Mouse (Mus musculus) kidney, embryonic 16.5 days (tissue): Measurements from ENCODE around the gene Flvcr2. TPM values are rescaled to one million over a fixed set of nuclear protein-coding genes. Genes with fewer than 3 reads are reported as not detected.
A peak's percentile ranks its signal among the peaks of the same experiment; 100 is the strongest.

Experiments
- ATAC-seq: fragments of 200-750 bp; cut with Nextera tagmentation; 2 replicates; pipeline ENCODE4 v1.8.0; 2017; ENCODE audit warnings: moderate TSS enrichment; ENCODE audit not compliant: low FRiP score, low TSS enrichment
- H3K27ac ChIP-seq: fragments of 300-500 bp; sonication (generic); 2 replicates; pipeline ENCODE4 v1.5.1; 2014; ENCODE audit warnings: low read length
- H3K27me3 ChIP-seq: fragments of 300-500 bp; sonication (generic); 2 replicates; pipeline ENCODE4 v1.6.1; 2014; ENCODE audit warnings: low read length, control low read depth, mixed read lengths; ENCODE audit not compliant: insufficient read depth
- H3K36me3 ChIP-seq: fragments of 300-500 bp; sonication (generic); 2 replicates; pipeline ENCODE4 v1.6.1; 2014; ENCODE audit warnings: low read length, control low read depth, mixed read lengths; ENCODE audit not compliant: insufficient read depth
- H3K4me1 ChIP-seq: fragments of 300-500 bp; sonication (generic); 2 replicates; pipeline ENCODE4 v1.6.1; 2014; ENCODE audit warnings: low read length, control low read depth, mixed read lengths; ENCODE audit not compliant: insufficient read depth
- H3K4me2 ChIP-seq: fragments of 300-500 bp; sonication (generic); replicated peaks from 2 replicates; pipeline ENCODE4 v1.6.1; 2014; ENCODE audit warnings: low read depth, low read length
- H3K4me3 ChIP-seq: fragments of 300-500 bp; sonication (generic); 2 replicates; pipeline ENCODE4 v1.5.1; 2014; ENCODE audit warnings: mild to moderate bottlenecking, low read length
- H3K9ac ChIP-seq: fragments of 300-500 bp; sonication (generic); replicated peaks from 2 replicates; pipeline ENCODE4 v1.6.1; 2014; ENCODE audit warnings: low read length
- H3K9me3 ChIP-seq: fragments of 300-500 bp; sonication (generic); 2 replicates; pipeline ENCODE4 v1.6.1; 2016; ENCODE audit warnings: low read length, control low read depth
- WGBS: fragments of 180-500 bp; shearing (Covaris S2); extraction: QIAGEN DNeasy Blood & Tissue Kit; methylation state at CpG from one replicate; pipeline ENCODE4 v1.1.7; 2014; 5-methylcytosine and 5-hydroxymethylcytosine counted together
- polyA plus RNA-seq: library from polyadenylated mRNA; unstranded; fragments of >200 nt; fragmentation: Nextera tagmentation; extraction: Ambion mirVana; gene quantifications from 2 replicates; pipeline ENCODE4 v1.2.1, GENCODE M21; 2015

Flvcr2 gene
- polyA plus RNA-seq, 1 experiment from 2014 or later: 7.1 TPM

- Histone ChIP-seq H3K27ac (no peak overlapping the region), H3K9ac (no peak overlapping the region), H3K4me3 (no peak overlapping the region), H3K4me1 (0 out of 2 replicates have a peak, but pooled peaks cover under 1% of the 10 kb centered on the region), H3K36me3 (no peaks in the 10 kb centered on the region), H3K27me3 (no peaks in the 10 kb centered on the region), H3K9me3 (no peaks in the 10 kb centered on the region), H3K4me2 (no peak overlapping the region)
- no peak for ATAC-seq
- 94% methylated on average over 5 of the region's 5 CpGs for WGBS
Observed at GRCm38 (mm10) chr12:85779707-85780106, 33.4 kb downstream of the Flvcr2 start.

DNA sequence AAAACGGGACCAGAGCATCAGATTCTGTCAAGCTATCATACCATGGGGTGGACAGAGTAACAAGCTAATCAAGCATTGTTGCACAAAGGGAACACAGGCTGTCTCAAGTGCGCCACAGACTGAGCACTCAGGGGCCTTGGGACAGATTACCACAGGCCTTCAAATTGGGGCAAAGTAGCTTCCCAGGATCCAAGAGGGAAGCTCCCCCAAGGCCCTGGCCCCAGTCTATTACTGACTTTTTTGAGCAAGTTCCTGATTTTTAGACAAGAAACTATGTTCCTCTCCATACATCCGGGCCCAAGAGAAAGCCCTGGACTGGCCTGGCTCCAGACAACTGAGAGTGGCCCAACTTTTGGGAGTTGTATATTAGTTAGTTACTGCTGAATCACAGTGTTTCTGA lies 35.3 kb downstream of the Flvcr2 start:
- Histone ChIP-seq H3K4me3 (no peak overlapping the region), H3K36me3 (no peaks in the 10 kb centered on the region), H3K9ac (no peak overlapping the region), H3K27ac (no peak overlapping the region), H3K4me2 (no peak overlapping the region), H3K27me3 (no peaks in the 10 kb centered on the region), H3K4me1 (peaks cover 9% of the 10 kb centered on the region; the same call in 1 of the 2 replicates), H3K9me3 (no peaks in the 10 kb centered on the region)
- ATAC-seq: no peak
- WGBS: 91% methylated on average over 3 of the region's 3 CpGs

DNA sequence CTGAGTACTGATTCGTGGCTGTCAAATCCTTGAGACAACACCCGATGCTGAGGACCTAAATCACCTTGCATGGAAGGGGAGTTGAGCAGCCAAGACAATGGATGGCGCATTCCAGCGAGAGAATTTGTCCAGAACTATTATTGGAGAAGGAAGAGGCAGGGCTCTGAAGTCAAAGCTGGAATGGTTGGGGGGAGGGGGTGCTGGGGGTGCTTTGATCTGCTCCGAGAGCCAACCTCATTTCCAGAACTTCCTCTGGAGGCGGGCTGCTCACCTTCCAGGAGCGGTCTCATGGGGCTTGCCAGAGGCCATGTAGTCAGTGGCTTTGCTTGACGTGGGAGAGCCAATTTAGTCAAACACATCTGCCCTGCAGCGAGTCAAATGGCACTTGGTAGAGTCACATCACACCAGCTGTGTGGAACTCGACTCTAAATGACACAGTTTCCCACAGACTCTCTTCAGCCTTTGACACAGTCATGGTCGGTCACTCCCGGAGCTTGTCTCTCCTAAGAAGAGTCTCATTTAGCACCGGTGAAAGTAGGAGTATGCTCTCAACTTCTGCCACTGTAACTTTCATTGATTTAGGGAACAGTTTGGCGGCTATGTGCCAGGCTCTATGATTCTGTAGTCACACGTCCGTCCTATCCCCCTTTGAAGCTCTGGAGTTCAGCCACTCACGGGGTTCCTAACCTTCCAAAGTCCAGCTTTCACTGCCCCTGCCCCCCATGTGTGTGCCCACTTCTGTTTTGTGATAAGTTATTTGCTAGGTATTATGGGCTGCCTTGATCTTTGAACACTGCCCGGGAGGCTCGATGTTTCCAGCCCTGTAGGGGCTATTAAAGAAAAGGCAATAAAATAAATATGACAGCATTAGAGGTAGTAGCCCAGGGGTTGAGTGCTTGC lies 38.8 kb downstream of the Flvcr2 start:
- no peak overlapping the region for H3K4me3 ChIP-seq
- H3K27me3 ChIP-seq: no peaks in the 10 kb centered on the region
- 17% methylated on average over 19 of the region's 19 CpGs for WGBS
- H3K36me3 ChIP-seq: no peaks in the 10 kb centered on the region
- ATAC-seq: peak; percentile 73
- peaks cover 9% of the 10 kb centered on the region; the same call in 1 of the 2 replicates for H3K4me1 ChIP-seq
- no peak overlapping the region for H3K9ac ChIP-seq
- H3K4me2 ChIP-seq: no peak overlapping the region
- no peak overlapping the region for H3K27ac ChIP-seq
- H3K9me3 ChIP-seq: no peaks in the 10 kb centered on the region

DNA sequence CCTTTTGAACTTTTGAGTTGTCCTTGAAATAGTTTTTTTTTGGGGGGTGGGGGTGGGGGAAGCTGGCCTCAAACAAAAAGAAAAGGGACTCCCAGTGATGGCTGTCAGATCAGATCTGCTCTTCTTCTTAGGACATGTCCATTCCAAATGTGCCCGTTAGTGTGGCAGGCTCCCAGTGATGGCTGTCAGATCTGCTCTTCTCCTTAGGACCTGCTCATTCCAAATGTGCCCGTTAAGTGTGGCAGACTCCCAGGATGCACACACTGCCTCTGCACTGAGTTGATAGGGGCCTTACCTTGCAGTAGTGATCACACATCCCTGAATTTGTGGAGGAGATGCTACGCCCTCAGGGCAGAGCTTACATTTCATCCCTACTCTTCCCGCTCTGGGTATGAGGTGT lies 45.8 kb downstream of the Flvcr2 start:
- no peak overlapping the region for H3K9ac ChIP-seq
- no peaks in the 10 kb centered on the region for H3K4me1 ChIP-seq
- 85% methylated on average over 4 of the region's 4 CpGs for WGBS
- H3K4me2 ChIP-seq: no peak overlapping the region
- H3K36me3 ChIP-seq: no peaks in the 10 kb centered on the region
- H3K27me3 ChIP-seq: no peaks in the 10 kb centered on the region
- H3K4me3 ChIP-seq: no peak overlapping the region
- H3K9me3 ChIP-seq: no peaks in the 10 kb centered on the region
- no peak overlapping the region for H3K27ac ChIP-seq
- ATAC-seq: no peak

GRCm38 (mm10) chr12:85792821-85793346 lies 46.5 kb downstream of the Flvcr2 start:
- H3K9ac ChIP-seq: no peak overlapping the region
- no peak overlapping the region for H3K27ac ChIP-seq
- H3K4me1 ChIP-seq: no peaks in the 10 kb centered on the region
- 46% methylated on average over 6 of the region's 6 CpGs for WGBS
- ATAC-seq: no peak
- no peaks in the 10 kb centered on the region for H3K36me3 ChIP-seq
- no peak overlapping the region for H3K4me3 ChIP-seq
- no peak overlapping the region for H3K4me2 ChIP-seq
- H3K27me3 ChIP-seq: no peaks in the 10 kb centered on the region
- no peaks in the 10 kb centered on the region for H3K9me3 ChIP-seq

DNA sequence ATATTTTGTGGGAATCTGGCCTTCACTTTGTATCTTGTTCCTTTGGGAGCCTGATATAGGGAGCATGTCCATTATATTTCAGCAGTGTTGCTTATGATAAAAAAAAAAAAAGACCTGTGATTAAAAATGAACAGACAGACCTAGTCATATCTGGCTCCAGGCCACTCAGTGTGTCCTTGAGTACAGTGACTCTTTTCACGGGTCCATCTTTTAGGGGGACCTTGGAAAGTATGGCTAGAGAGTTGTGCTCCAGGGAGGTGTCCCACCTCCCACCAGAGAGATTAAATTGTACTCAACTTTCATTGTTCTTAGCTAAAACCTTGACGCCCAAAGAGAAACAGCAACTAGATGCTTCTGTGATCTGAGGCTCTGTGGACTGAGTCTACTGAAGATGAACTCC lies 47.8 kb downstream of the Flvcr2 start:
- Histone ChIP-seq H3K4me2 (no peak overlapping the region), H3K27ac (no peak overlapping the region), H3K36me3 (no peaks in the 10 kb centered on the region), H3K9me3 (no peaks in the 10 kb centered on the region), H3K4me3 (no peak overlapping the region), H3K27me3 (no peaks in the 10 kb centered on the region), H3K4me1 (no peaks in the 10 kb centered on the region), H3K9ac (no peak overlapping the region)
- ATAC-seq: no peak
- 81% methylated on average over 2 of the region's 2 CpGs for WGBS

DNA sequence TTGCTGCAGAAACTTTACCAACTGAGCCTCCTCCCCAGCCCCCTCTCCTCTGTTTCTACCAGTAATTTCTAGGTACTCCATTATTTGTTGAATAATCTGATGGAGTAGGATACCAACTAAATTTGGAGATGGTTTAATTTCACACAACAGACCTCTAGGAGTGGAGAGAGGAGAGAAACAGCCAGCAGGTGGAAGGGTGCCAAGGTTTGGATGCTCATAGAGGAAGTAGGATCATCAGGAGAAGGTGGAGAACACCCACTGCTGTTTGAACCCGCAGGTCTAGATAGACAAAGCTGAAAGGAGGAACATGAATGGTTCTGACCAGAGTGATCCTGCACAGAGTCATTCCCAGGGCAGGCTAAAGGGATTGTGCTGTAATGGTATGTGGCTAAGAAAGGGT lies 49.2 kb downstream of the Flvcr2 start:
- Histone ChIP-seq H3K9me3 (no peaks in the 10 kb centered on the region), H3K36me3 (no peaks in the 10 kb centered on the region), H3K27me3 (no peaks in the 10 kb centered on the region), H3K4me3 (no peak overlapping the region), H3K9ac (no peak overlapping the region), H3K4me2 (no peak overlapping the region), H3K27ac (no peak overlapping the region), H3K4me1 (no peaks in the 10 kb centered on the region; the same call in 1 of the 2 replicates)
- 92% methylated on average over 1 of the region's 1 CpGs for WGBS
- no peak for ATAC-seq

DNA sequence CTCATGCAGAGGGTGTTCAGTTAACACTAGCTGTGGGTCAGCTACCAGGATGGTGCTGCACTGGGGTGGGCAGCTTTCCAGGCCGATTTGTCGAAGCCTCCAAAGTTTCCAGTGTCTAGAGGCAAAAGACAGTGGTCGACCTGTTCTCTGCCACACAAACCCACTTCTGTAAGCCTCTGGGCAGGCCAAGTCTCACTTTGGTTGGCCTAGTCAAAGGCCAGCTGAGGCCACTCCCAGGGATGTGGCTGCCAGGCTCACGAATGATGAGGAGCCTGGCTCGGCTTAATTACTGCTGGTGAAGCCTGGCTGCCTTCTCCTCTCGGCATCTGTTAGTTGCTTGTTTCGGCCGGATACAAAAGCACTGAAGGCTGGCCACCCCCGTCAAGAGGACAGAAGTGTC lies 53.7 kb downstream of the Flvcr2 start:
- Histone ChIP-seq H3K27me3 (no peaks in the 10 kb centered on the region), H3K4me2 (no peak overlapping the region), H3K9ac (no peak overlapping the region), H3K4me3 (no peak overlapping the region), H3K36me3 (no peaks in the 10 kb centered on the region), H3K4me1 (no peaks in the 10 kb centered on the region; the same call in 1 of the 2 replicates), H3K27ac (no peak overlapping the region), H3K9me3 (no peaks in the 10 kb centered on the region)
- ATAC-seq: no peak
- WGBS: 38% methylated on average over 9 of the region's 9 CpGs

DNA sequence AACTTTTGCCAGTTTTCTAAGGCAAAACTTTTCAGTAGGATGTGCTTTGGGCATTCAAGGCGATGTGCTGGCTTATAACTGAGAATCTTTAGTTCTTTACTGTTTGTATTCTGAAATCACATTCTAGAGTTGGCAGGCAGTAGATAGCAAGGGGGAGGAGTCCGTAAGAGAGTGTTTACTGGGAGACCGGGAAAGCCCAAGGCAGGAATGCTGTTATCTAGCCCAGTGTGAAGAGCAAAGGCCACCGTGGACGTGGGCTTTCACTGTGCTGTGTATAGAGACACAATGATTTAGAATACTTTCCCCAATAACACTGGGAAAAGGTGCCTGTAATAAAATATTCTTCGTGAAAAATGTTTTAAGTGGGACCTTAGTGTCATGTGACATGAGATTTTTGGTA lies 63.4 kb downstream of the Flvcr2 start:
- no peak for ATAC-seq
- H3K4me3 ChIP-seq: no peak overlapping the region
- H3K4me2 ChIP-seq: no peak overlapping the region
- H3K27ac ChIP-seq: no peak overlapping the region
- WGBS: 65% methylated on average over 6 of the region's 6 CpGs
- H3K9ac ChIP-seq: no peak overlapping the region
- H3K9me3 ChIP-seq: no peaks in the 10 kb centered on the region
- no peaks in the 10 kb centered on the region for H3K27me3 ChIP-seq
- peaks cover 15% of the 10 kb centered on the region for H3K4me1 ChIP-seq
- peaks cover 8% of the 10 kb centered on the region; the same call in 1 of the 2 replicates for H3K36me3 ChIP-seq

DNA sequence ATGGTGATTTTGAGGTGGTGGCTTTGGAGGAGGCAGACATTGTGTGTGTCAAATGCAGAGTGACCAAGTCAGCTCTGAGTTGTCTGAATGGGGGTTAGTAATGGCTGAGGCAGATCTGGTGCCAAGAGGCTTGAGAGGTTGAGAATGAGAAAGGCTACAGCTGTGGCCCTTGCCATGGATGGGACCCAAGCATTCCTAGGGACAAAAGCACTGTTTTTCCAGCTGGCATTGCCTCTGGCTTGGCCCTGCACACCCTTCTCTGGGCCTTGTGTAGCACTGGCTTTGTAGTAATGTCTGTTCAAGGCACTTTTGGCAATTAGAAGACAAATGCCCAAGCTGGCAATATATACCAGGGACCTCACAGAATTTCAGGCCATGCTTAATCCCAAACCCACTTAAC lies 64.6 kb downstream of the Flvcr2 start:
- H3K4me1 ChIP-seq: peaks cover 15% of the 10 kb centered on the region
- H3K4me3 ChIP-seq: no peak overlapping the region
- no peak for ATAC-seq
- H3K27ac ChIP-seq: no peak overlapping the region
- no peaks in the 10 kb centered on the region for H3K9me3 ChIP-seq
- H3K36me3 ChIP-seq: peaks cover 9% of the 10 kb centered on the region
- H3K9ac ChIP-seq: no peak overlapping the region
- H3K27me3 ChIP-seq: no peaks in the 10 kb centered on the region
- no peak overlapping the region for H3K4me2 ChIP-seq
